Mouse (Mus musculus) small intestine, adult 2 months (tissue): ENCODE results near the gene Srsf10. TPM values are rescaled to one million over a fixed set of nuclear protein-coding genes. Genes with fewer than 3 reads are reported as not detected.

Source experiments
- H3K27ac ChIP-seq: fragments of 200-500 bp; 2 replicates; pipeline ENCODE4 v1.5.1; 2012; ENCODE audit warnings: low read depth, low read length, control low read depth, inconsistent platforms; ENCODE audit not compliant: insufficient read depth
- H3K27me3 ChIP-seq: fragments of 200-500 bp; 2 replicates; pipeline ENCODE4 v1.6.1; 2012; ENCODE audit warnings: mild to moderate bottlenecking, moderate library complexity, low read length, inconsistent platforms; ENCODE audit not compliant: control insufficient read depth, insufficient read depth
- H3K36me3 ChIP-seq: fragments of 200-500 bp; 2 replicates; pipeline ENCODE4 v1.6.1; 2012; ENCODE audit warnings: mild to moderate bottlenecking, low read length, control low read depth, inconsistent platforms; ENCODE audit not compliant: control insufficient read depth, insufficient read depth
- H3K4me1 ChIP-seq: fragments of 200-500 bp; 2 replicates; pipeline ENCODE4 v1.6.1; 2012; ENCODE audit warnings: low read length, inconsistent platforms, mixed read lengths; ENCODE audit not compliant: control insufficient read depth, insufficient read depth, insufficient read length
- H3K4me3 ChIP-seq: fragments of 200-500 bp; 2 replicates; pipeline ENCODE4 v1.5.1; 2012; ENCODE audit warnings: low read depth, mild to moderate bottlenecking, control low read depth, inconsistent platforms, low read length, moderate library complexity
- CTCF ChIP-seq: fragments of 200-500 bp; IDR thresholded peaks from 2 replicates; pipeline ENCODE4 v1.5.1; 2012; ENCODE audit warnings: low read depth, mild to moderate bottlenecking, control low read depth, inconsistent platforms, low read length, moderate library complexity, mixed read lengths; ENCODE audit not compliant: insufficient replicate concordance, insufficient read length; ENCODE audit errors: extremely low read depth
- POLR2A ChIP-seq: fragments of 200-500 bp; IDR thresholded peaks from 2 replicates; pipeline ENCODE4 v1.6.1; 2012; ENCODE audit warnings: low read depth, mild to moderate bottlenecking, control low read depth, inconsistent platforms, low read length, moderate library complexity
- WGBS: fragments of 180-500 bp; shearing (Covaris S2); methylation state at CpG from one replicate; pipeline ENCODE4 v1.1.7; 2018; 5-methylcytosine and 5-hydroxymethylcytosine counted together
- polyA plus RNA-seq: library from polyadenylated mRNA; depleted of rRNA; stranded (reverse); fragments of >200 nt; gene quantifications from 2 replicates; pipeline ENCODE4 v1.2.3, GENCODE M21; 2012

Srsf10 gene
- polyA plus RNA-seq, 1 experiment = 48.2 TPM

DNA sequence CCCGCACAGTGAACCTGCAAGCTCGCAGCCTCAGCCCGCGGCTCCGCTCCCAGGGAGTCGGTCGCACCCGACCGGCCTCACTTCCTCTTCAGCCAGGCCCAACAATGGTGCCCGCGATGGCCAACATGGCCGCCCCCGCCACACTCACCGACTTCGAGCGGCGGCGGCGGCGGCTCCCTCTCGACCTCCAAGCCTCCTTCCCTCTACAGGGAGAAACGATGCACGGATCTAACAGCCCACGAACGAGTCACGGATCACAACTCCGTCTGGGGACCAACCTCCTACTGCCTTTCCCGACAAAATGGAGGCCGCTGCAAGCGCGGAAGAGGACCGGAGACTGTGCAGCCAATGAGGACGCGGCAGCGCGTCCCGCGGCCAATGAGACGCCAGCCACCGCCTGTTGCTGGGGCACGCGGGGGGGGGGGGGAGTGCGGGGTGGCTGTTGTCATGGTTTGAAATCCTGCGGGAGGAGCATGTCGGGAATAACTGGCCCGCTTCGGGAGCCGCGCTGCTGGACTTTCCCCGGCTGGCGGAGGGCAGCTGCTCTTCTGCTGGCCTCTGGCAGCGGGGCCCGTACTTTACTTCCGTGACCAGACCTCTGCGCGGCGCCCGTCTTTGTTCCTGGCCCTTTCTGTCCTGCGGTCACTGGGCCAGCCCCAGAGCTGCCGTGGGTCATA is 18.1 kb downstream of the Srsf10 start, which contains the start of gene Pnrc2:
Pnrc2 (minus strand) TSS at position 325 of the 677 bp plus-strand sequence.
- TF ChIP-seq CTCF (0 out of 2 replicates have a peak, but pooled peaks have one; percentile 6), POLR2A (peak; percentile 69)
- WGBS = under 1% methylated on average over 60 of the region's 60 CpGs
- no peaks in the 10 kb centered on the region for H3K27me3 ChIP-seq
- peak within 1 kb of the TSS; percentile 99 for H3K27ac ChIP-seq
- peaks cover 19% of the 10 kb centered on the region for H3K4me1 ChIP-seq
- H3K4me3 ChIP-seq = peak within 1 kb of the TSS; percentile 87
- peaks cover 20% of the 10 kb centered on the region for H3K36me3 ChIP-seq

GRCm38 (mm10) chr4:135874564-135875535 is 19.3 kb downstream of the Srsf10 start:
- WGBS = 82% methylated on average over 10 of the region's 10 CpGs
- TF ChIP-seq POLR2A (no peak), CTCF (no peak)
- Histone ChIP-seq H3K4me3 (no peak overlapping the region), H3K27ac (peak overlapping the region; percentile 98), H3K36me3 (peaks cover 14% of the 10 kb centered on the region), H3K27me3 (no peaks in the 10 kb centered on the region), H3K4me1 (peaks cover 19% of the 10 kb centered on the region)

DNA sequence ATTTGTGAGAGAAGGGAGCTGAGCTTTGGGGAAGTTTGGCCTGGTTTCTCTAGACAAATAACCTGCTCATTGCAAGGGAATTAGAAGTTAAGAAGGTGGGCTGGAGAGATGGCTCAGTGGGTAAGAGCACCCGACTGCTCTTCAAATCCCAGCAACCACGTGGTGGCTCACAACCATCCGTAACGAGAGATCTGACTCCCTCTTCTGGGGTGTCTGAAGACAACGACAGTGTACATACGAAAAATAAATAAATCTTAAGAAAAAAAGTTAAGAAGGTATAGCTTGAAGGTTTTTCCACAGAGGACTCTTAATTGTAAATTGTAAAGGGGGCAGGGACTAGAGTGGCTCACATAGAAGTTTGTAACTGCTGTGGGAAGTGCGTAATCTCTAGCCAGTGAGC is 20.0 kb downstream of the Srsf10 start:
- H3K36me3 ChIP-seq = peaks cover 14% of the 10 kb centered on the region
- no peak for TF ChIP-seq CTCF
- no peak for TF ChIP-seq POLR2A
- peak overlapping the region; percentile 98 for H3K27ac ChIP-seq
- H3K27me3 ChIP-seq = no peaks in the 10 kb centered on the region
- 52% methylated on average over 7 of the region's 7 CpGs for WGBS
- H3K4me3 ChIP-seq = no peak overlapping the region
- H3K4me1 ChIP-seq = peaks cover 19% of the 10 kb centered on the region

- Histone ChIP-seq H3K36me3 (peaks cover 13% of the 10 kb centered on the region), H3K4me1 (peaks cover 19% of the 10 kb centered on the region), H3K27me3 (no peaks in the 10 kb centered on the region), H3K27ac (peak overlapping the region; percentile 93), H3K4me3 (peak overlapping the region; percentile 38)
- WGBS = 2% methylated on average over 9 of the region's 9 CpGs
- TF ChIP-seq POLR2A (no peak), CTCF (no peak)
These were observed 20.5 kb downstream of the Srsf10 start for GRCm38 (mm10) chr4:135875991-135876582.

DNA sequence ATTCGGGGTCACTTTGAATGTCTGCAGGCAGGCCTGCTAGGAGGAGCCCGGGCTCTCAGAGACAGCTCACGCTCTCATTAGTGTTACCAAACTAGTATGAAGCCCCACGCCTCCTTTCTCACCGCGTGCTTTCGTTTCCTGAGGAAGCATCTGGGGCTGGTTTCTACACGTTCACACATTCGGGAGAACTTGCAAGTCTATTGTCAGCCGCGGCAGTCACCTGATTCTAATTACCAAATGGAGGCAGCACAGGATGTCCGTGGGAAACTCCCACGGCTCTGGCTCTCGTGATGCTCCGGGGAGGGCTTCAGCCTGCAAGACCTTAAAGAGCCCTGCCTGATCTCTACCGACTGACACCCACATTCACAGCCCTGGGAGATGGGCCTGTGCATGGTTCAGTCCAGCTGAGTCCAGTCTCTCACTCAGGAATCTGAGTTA is 21.1 kb downstream of the Srsf10 start:
- peaks cover 10% of the 10 kb centered on the region for H3K36me3 ChIP-seq
- peak overlapping the region; percentile 38 for H3K4me3 ChIP-seq
- TF ChIP-seq POLR2A (no peak), CTCF (no peak)
- H3K27ac ChIP-seq = peak overlapping the region; percentile 93
- under 1% methylated on average over 16 of the region's 16 CpGs for WGBS
- no peaks in the 10 kb centered on the region for H3K27me3 ChIP-seq
- peaks cover 19% of the 10 kb centered on the region for H3K4me1 ChIP-seq

DNA sequence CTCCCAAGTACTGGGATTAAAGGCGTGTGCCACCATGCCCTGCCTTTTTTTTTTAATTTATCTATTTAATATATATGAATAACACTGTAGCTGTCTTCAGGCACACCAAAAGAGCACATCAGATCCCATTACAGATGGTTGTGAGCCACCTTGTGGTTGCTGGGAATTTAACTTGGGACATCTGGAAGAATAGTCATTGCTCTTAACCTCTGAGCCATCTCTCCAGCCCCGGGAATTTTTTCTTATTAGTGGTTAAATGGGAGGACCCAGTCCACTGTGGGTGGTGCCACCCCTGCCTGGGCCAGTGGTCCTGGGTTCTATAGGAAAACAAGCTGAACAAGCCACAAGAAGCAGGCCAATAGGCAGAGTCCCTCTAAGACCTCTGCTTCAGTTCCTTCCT is 22.2 kb downstream of the Srsf10 start:
- TF ChIP-seq CTCF (no peak), POLR2A (no peak)
- 0 out of 2 replicates have a peak, but pooled peaks cover 1% of the 10 kb centered on the region for H3K36me3 ChIP-seq
- no peak overlapping the region for H3K4me3 ChIP-seq
- WGBS = 30% methylated on average over 2 of the region's 2 CpGs
- H3K27ac ChIP-seq = no peak overlapping the region
- no peaks in the 10 kb centered on the region for H3K27me3 ChIP-seq
- H3K4me1 ChIP-seq = peaks cover 16% of the 10 kb centered on the region

DNA sequence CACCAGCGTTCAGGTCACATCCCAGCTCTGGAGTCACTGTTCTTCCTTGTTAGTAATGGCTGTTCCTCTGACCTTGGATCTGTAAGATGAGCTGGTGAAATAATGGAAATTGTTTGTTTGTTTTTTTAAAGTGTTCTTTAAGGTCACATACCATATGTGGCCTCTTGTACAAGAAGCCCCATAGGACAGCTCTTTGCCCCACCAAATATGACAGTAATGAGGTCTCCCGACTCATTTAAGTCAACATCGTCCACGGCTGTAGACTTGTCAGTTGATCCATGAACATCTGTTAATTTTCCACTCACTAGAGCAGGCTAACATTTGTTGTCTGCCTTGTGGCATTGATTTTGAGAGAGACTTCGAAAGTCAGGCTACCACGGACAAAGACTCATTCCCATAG is 23.5 kb downstream of the Srsf10 start:
- WGBS = 81% methylated on average over 6 of the region's 6 CpGs
- no peak overlapping the region for H3K4me3 ChIP-seq
- peaks cover 16% of the 10 kb centered on the region for H3K4me1 ChIP-seq
- no peak overlapping the region for H3K27ac ChIP-seq
- H3K27me3 ChIP-seq = no peaks in the 10 kb centered on the region
- TF ChIP-seq CTCF (no peak), POLR2A (no peak)
- no peaks in the 10 kb centered on the region for H3K36me3 ChIP-seq
